Mouse (Mus musculus) stomach, postnatal 0 days (tissue): ENCODE results near the gene 1700025C18Rik.

ENCODE experiments used
- CTCF ChIP-seq: IDR thresholded peaks from 2 replicates; pipeline ENCODE4 v1.5.1; 2016; ENCODE audit warnings: antibody characterized with exemption, low read depth, mild to moderate bottlenecking, moderate library complexity
- EP300 ChIP-seq: optimal IDR thresholded peaks from 2 replicates; pipeline ENCODE3; 2016; ENCODE audit warnings: antibody characterized with exemption

DNA sequence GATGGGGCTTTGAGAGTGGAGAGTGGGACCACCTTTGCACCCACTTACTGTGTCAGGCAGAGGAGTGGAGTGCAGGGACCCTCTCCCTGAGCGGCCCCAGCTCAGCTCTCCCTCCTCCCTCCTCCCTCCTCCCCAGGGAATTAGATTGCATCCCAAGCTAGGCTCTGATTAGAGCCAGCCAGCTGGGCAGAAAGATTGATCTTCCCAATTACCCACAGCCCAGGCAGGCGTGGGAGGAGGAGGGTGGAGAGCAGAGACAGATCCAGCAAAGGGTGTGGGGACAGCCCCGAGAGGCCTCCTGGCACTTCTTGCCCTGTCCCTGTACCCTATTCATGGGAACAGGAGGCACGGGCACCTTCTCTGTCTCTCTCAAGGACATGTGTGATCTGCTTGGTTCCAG is 38.6 kb upstream of the 1700025C18Rik start:
- TF ChIP-seq CTCF (no peak), EP300 (no peak)
